Mouse (Mus musculus) erythroblast, embryonic 14.5 days (primary cell): ENCODE results near the gene Stx12. TPM values are rescaled to one million over a fixed set of nuclear protein-coding genes. Genes with fewer than 3 reads are reported as not detected.

ENCODE experiments used
- H3K27me3 ChIP-seq: 2 replicates; pipeline ENCODE4 v1.6.1; 2012; ENCODE audit warnings: inconsistent platforms; ENCODE audit not compliant: control insufficient read depth
- H3K36me3 ChIP-seq: 2 replicates; pipeline ENCODE4 v1.6.1; 2012; ENCODE audit warnings: mild to moderate bottlenecking, inconsistent platforms; ENCODE audit not compliant: control insufficient read depth
- H3K4me1 ChIP-seq: 2 replicates; pipeline ENCODE4 v1.6.1; 2012; ENCODE audit warnings: inconsistent platforms; ENCODE audit not compliant: control insufficient read depth
- H3K4me3 ChIP-seq: replicated peaks from 2 replicates; pipeline ENCODE3; 2012; ENCODE audit warnings: moderate library complexity, mild to moderate bottlenecking, inconsistent platforms
- H3K9me3 ChIP-seq: 2 replicates; pipeline ENCODE4 v1.6.1; 2012; ENCODE audit warnings: low read length, inconsistent platforms, mixed read lengths; ENCODE audit not compliant: control insufficient read depth
- GATA1 ChIP-seq: IDR thresholded peaks from 2 replicates; pipeline ENCODE4 v1.6.1; 2012; ENCODE audit warnings: low read length, inconsistent platforms, mixed read lengths
- TAL1 ChIP-seq: IDR thresholded peaks from 3 replicates; pipeline ENCODE4 v1.6.1; 2012; ENCODE audit warnings: low read length, inconsistent platforms, mixed read lengths
- polyA plus RNA-seq: library from polyadenylated mRNA; stranded (reverse); fragments of >175 nt; gene quantifications from 2 replicates; pipeline ENCODE4 v1.2.3, GENCODE M21; 2012

Gene Stx12
- polyA plus RNA-seq, 1 experiment: 0.46 TPM

- no peaks in the 10 kb centered on the region for H3K9me3 ChIP-seq
- no peaks in the 10 kb centered on the region for H3K27me3 ChIP-seq
- no peak overlapping the region for H3K4me3 ChIP-seq
- H3K36me3 ChIP-seq: no peaks in the 10 kb centered on the region
- peaks cover 24% of the 10 kb centered on the region for H3K4me1 ChIP-seq
- TF ChIP-seq GATA1 (no peak), TAL1 (no peak)
These were observed 80.0 kb downstream of the Stx12 start for GRCm38 (mm10) chr4:132804331-132804730.

- Histone ChIP-seq H3K4me1 (peaks cover 24% of the 10 kb centered on the region), H3K27me3 (no peaks in the 10 kb centered on the region)
- no peak for TF ChIP-seq GATA1
- TF ChIP-seq TAL1: no peak
These were observed 80.4 kb downstream of the Stx12 start for GRCm38 (mm10) chr4:132803876-132804275.

More at GRCm38 (mm10) chr4:132803876-132804275, 80.4 kb downstream of the Stx12 start:
- no peaks in the 10 kb centered on the region for H3K9me3 ChIP-seq
- no peaks in the 10 kb centered on the region for H3K36me3 ChIP-seq
- H3K4me3 ChIP-seq: no peak overlapping the region

Other genes with a start within 250 kb of the Stx12 start
- 0.38 and 0.65 TPM in 2 replicates for gene Eya3, start 245.5 kb downstream of the Stx12 start, polyA plus RNA-seq
- 0.01 TPM in 1 of 2 replicates, not detected in the other for gene Xkr8, start 152.0 kb downstream of the Stx12 start, polyA plus RNA-seq
- 0.02 TPM in 1 of 2 replicates, not detected in the other for gene Smpdl3b, start 127.3 kb downstream of the Stx12 start, polyA plus RNA-seq
- 8.1 and 9.9 TPM in 2 replicates for gene Rpa2, start 116.2 kb downstream of the Stx12 start, polyA plus RNA-seq
- 0.05 and 0.13 TPM in 2 replicates for gene Themis2, start 88.1 kb downstream of the Stx12 start, polyA plus RNA-seq
- 1.9 and 2.6 TPM in 2 replicates for gene Ppp1r8, start 41.3 kb downstream of the Stx12 start, polyA plus RNA-seq
- gene Fam76a, start 38.0 kb upstream of the Stx12 start, polyA plus RNA-seq: 2.4 and 2.5 TPM in 2 replicates
- gene Fgr, start 89.6 kb upstream of the Stx12 start, polyA plus RNA-seq: 0.01 TPM in 1 of 2 replicates, not detected in the other
- gene Ahdc1, start 126.8 kb upstream of the Stx12 start, polyA plus RNA-seq: 0.08 TPM in 2 replicates
- gene Wasf2, start 246.0 kb upstream of the Stx12 start, polyA plus RNA-seq: 7.5 and 8.8 TPM in 2 replicates